Mouse (Mus musculus) neural tube, embryonic 14.5 days (tissue): ENCODE measurements around the gene Pacsin2. TPM values are rescaled to one million over a fixed set of nuclear protein-coding genes. Genes with fewer than 3 reads are reported as not detected.
"Not testable (repeated sequence)": the region's sequence is repeated elsewhere in the genome, so short reads cannot be mapped to it uniquely, and the experiment has no call there.

Source experiments
- ATAC-seq: fragments of 200-750 bp; cut with Nextera tagmentation; 2 replicates; pipeline ENCODE4 v1.8.0; 2017; ENCODE audit warnings: low read depth, mild to moderate bottlenecking, moderate TSS enrichment, moderate library complexity
- H3K27ac ChIP-seq: fragments of 300-500 bp; sonication (generic); 2 replicates; pipeline ENCODE4 v1.5.1; 2014; ENCODE audit warnings: low read depth, mild to moderate bottlenecking, control low read depth, low read length, moderate library complexity, mixed read lengths
- H3K27me3 ChIP-seq: fragments of 300-500 bp; sonication (generic); 2 replicates; pipeline ENCODE4 v1.6.1; 2014; ENCODE audit warnings: low read length; ENCODE audit not compliant: control insufficient read depth, insufficient read depth
- H3K36me3 ChIP-seq: fragments of 300-500 bp; sonication (generic); 2 replicates; pipeline ENCODE4 v1.6.1; 2014; ENCODE audit warnings: low read length, mixed read lengths; ENCODE audit not compliant: control insufficient read depth, insufficient read depth
- H3K4me1 ChIP-seq: fragments of 300-500 bp; sonication (generic); 2 replicates; pipeline ENCODE4 v1.6.1; 2014; ENCODE audit warnings: low read length; ENCODE audit not compliant: control insufficient read depth, insufficient read depth
- H3K4me2 ChIP-seq: fragments of 300-500 bp; sonication (generic); 2 replicates; pipeline ENCODE4 v1.6.1; 2014; ENCODE audit warnings: mild to moderate bottlenecking, low read depth, low read length, control low read depth
- H3K4me3 ChIP-seq: fragments of 300-500 bp; sonication (generic); 2 replicates; pipeline ENCODE4 v1.5.1; 2014; ENCODE audit warnings: low read depth, low read length, control low read depth, mixed read lengths
- H3K9ac ChIP-seq: fragments of 300-500 bp; sonication (generic); replicated peaks from 2 replicates; pipeline ENCODE4 v1.6.1; 2014; ENCODE audit warnings: low read depth, mild to moderate bottlenecking, control low read depth, low read length, mixed read lengths
- H3K9me3 ChIP-seq: fragments of 300-500 bp; sonication (generic); 2 replicates; pipeline ENCODE4 v1.6.1; 2016; ENCODE audit warnings: low read length; ENCODE audit not compliant: control insufficient read depth
- WGBS: fragments of 180-500 bp; shearing (Covaris S2); extraction: QIAGEN DNeasy Blood & Tissue Kit; methylation state at CpG from one replicate; pipeline ENCODE4 v1.1.7; 2014; 5-methylcytosine and 5-hydroxymethylcytosine counted together
- polyA plus RNA-seq: library from polyadenylated mRNA; unstranded; fragments of >200 nt; fragmentation: Nextera tagmentation; extraction: Ambion mirVana; gene quantifications from 2 replicates; pipeline ENCODE4 v1.2.1, GENCODE M21; 2014

Pacsin2 gene
- polyA plus RNA-seq, 1 experiment from 2014 or later, result 17.4 TPM

DNA sequence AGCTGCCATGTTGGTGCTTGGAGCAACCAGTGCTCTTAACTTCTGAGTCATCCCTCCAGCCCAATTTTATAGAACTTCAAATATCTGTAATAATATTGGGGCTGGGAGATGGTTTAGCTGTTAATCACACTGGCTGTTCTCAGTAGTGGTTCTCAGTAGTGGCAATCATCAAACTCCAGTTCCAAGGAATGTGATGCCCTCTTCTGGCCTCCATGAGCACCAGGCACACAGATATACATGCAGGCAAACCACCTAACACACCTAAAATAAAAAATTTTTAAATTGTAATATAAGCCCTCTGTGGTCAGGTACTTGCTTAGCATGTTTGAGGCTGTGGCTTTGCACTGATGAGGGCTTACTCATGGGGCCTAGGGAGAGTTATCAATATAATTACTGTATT lies 98.7 kb downstream of the Pacsin2 start:
- no peak for ATAC-seq

DNA sequence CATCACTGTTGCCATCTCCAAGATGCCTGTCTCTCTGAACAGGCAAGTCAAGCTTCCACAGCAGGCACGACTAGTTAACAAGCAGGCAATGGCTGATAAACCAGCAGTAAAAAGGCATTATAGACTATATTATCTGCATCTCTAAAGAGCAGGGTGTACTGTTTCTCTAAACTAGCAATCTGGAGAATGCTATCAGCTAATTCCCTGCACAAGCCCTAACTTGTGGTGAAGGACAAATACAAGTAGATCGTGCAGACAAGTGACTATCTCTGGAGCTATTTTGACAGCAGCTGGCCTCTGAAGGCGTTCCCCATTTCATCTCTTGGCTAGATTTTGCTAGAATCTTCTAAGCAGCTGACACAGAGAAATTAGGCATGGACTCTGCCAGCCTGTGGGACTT lies 100.2 kb downstream of the Pacsin2 start:
- no peaks in the 10 kb centered on the region for H3K27me3 ChIP-seq
- H3K36me3 ChIP-seq, result no peaks in the 10 kb centered on the region
- 71% methylated on average over 3 of the region's 3 CpGs for WGBS
- H3K9me3 ChIP-seq, result no peaks in the 10 kb centered on the region
- no peak overlapping the region for H3K9ac ChIP-seq
- no peaks in the 10 kb centered on the region for H3K4me1 ChIP-seq
- H3K4me2 ChIP-seq, result no peak overlapping the region
- ATAC-seq, result no peak
- no peak overlapping the region for H3K27ac ChIP-seq
- H3K4me3 ChIP-seq, result no peak overlapping the region

More for the DNA sequence above, 98.7 kb downstream of the Pacsin2 start:
- H3K4me3 ChIP-seq, result no peak overlapping the region
- no peaks in the 10 kb centered on the region for H3K36me3 ChIP-seq
- H3K4me1 ChIP-seq, result no peaks in the 10 kb centered on the region
- H3K9ac ChIP-seq, result no peak overlapping the region
- H3K27me3 ChIP-seq, result no peaks in the 10 kb centered on the region
- no peaks in the 10 kb centered on the region for H3K9me3 ChIP-seq
- no peak overlapping the region for H3K4me2 ChIP-seq
- no peak overlapping the region for H3K27ac ChIP-seq

DNA sequence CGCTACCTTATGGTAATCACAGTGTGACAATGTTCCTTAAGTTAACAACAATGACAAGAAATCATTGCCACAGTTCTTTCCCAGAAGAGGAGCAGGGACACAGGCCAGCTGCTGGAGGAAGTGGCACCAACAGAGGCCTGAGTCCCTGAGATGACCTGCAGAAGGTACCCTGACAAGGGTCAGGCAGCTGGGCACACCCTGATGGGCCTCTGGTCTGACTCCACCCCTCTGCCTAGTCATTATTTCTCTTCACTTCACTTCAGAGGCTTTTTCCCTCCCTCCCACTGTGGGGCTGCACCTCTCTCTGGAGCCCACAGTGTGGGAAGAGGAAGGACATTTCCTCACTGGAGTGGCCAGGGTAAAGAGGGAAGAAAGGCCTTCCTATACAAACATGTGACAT lies 101.6 kb downstream of the Pacsin2 start:
- 86% methylated on average over 1 of the region's 1 CpGs for WGBS
- not testable (repeated sequence) for ATAC-seq

DNA sequence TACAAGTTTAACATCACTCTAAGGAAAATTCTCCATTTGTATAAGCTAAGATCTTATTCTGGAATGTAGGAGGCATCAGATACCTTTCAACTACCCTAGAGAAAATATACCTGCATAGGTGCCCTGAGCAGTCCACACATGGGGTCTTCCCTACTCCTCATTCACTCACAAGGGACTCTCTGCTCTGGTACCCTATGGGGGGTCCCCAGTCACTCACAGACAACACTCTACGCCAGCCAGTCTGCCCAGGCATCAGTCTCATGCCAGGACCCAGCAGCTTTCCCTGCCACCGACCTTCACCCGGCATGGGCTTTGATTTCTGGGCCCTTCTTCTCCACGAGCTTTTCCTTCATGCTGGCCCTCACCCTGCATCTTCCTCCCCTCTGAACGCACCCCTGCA lies 103.5 kb downstream of the Pacsin2 start:
- H3K9me3 ChIP-seq, H3K4me1 ChIP-seq, H3K36me3 ChIP-seq, H3K27me3 ChIP-seq, H3K4me3 ChIP-seq, H3K27ac ChIP-seq, H3K4me2 ChIP-seq, ATAC-seq, H3K9ac ChIP-seq: not testable (repeated sequence)
- 53% methylated on average over 5 of the region's 5 CpGs for WGBS

More for the DNA sequence above, 101.6 kb downstream of the Pacsin2 start:
- not testable (repeated sequence) for H3K36me3 ChIP-seq, H3K4me2 ChIP-seq, H3K9me3 ChIP-seq, H3K9ac ChIP-seq, H3K4me3 ChIP-seq, H3K27me3 ChIP-seq, H3K27ac ChIP-seq, H3K4me1 ChIP-seq

GRCm38 (mm10) chr15:83360140-83360539 lies 104.3 kb downstream of the Pacsin2 start:
- no peak overlapping the region for H3K27ac ChIP-seq
- no peak for ATAC-seq
- WGBS, result 80% methylated on average over 3 of the region's 3 CpGs
- H3K4me2 ChIP-seq, result no peak overlapping the region
- H3K9me3 ChIP-seq, result no peaks in the 10 kb centered on the region
- H3K4me1 ChIP-seq, result no peaks in the 10 kb centered on the region
- no peak overlapping the region for H3K9ac ChIP-seq
- no peaks in the 10 kb centered on the region for H3K36me3 ChIP-seq
- no peak overlapping the region for H3K4me3 ChIP-seq
- no peaks in the 10 kb centered on the region for H3K27me3 ChIP-seq

- H3K4me2 ChIP-seq, result no peak overlapping the region
- ATAC-seq, result no peak
- H3K9me3 ChIP-seq, result no peaks in the 10 kb centered on the region
- H3K27me3 ChIP-seq, result no peaks in the 10 kb centered on the region
- H3K36me3 ChIP-seq, result no peaks in the 10 kb centered on the region
- 88% methylated on average over 1 of the region's 1 CpGs for WGBS
- no peak overlapping the region for H3K4me3 ChIP-seq
- no peak overlapping the region for H3K27ac ChIP-seq
- H3K9ac ChIP-seq, result no peak overlapping the region
- no peaks in the 10 kb centered on the region for H3K4me1 ChIP-seq
These were observed 105.9 kb downstream of the Pacsin2 start for GRCm38 (mm10) chr15:83358476-83358875.

DNA sequence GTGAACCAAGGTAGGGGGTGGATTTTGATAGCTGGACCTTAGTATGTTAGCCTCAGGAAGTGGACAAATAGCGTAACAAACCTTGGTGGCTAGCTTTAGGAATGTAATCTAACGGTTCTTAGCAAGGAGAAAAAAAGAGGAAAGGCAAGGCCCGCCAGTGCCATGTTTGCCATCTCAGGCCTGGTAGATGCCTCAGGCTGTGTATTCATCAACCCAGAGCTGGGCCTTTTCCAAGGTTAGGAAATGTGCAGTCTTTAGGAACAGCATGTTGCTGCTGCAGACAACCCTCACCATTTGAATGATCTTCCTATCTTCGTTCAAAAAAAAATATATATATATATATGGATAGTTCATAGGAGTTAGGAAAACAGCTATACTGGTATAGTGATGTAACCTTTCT lies 112.9 kb downstream of the Pacsin2 start:
- H3K27ac ChIP-seq, result no peak overlapping the region
- ATAC-seq, result no peak
- H3K9ac ChIP-seq, result no peak overlapping the region
- peaks cover 7% of the 10 kb centered on the region; the same call in 1 of the 2 replicates for H3K4me1 ChIP-seq
- H3K9me3 ChIP-seq, result no peaks in the 10 kb centered on the region
- no peak overlapping the region for H3K4me2 ChIP-seq
- 0 out of 2 replicates have a peak, but pooled peaks cover 3% of the 10 kb centered on the region for H3K27me3 ChIP-seq
- 98% methylated on average over 4 of the region's 4 CpGs for whole genome bisulfite sequencing
- H3K36me3 ChIP-seq, result no peaks in the 10 kb centered on the region
- H3K4me3 ChIP-seq, result no peak overlapping the region

- Histone ChIP-seq H3K9me3 (no peaks in the 10 kb centered on the region), H3K36me3 (no peaks in the 10 kb centered on the region), H3K9ac (no peak overlapping the region; the same call in 1 of the 2 replicates), H3K4me3 (no peak overlapping the region), H3K4me2 (peak overlapping the region; percentile 94; the same call in 1 of the 2 replicates), H3K27me3 (0 out of 2 replicates have a peak, but pooled peaks cover 3% of the 10 kb centered on the region), H3K4me1 (peaks cover 7% of the 10 kb centered on the region; the same call in 1 of the 2 replicates), H3K27ac (no peak overlapping the region)
- ATAC-seq, result no peak
- WGBS, result 61% methylated on average over 2 of the region's 2 CpGs
These were observed 113.5 kb downstream of the Pacsin2 start for GRCm38 (mm10) chr15:83350859-83351258.

- ATAC-seq, result peak; percentile 94
- Histone ChIP-seq H3K36me3 (no peaks in the 10 kb centered on the region), H3K27me3 (0 out of 2 replicates have a peak, but pooled peaks cover 3% of the 10 kb centered on the region), H3K4me1 (peaks cover 7% of the 10 kb centered on the region; the same call in 1 of the 2 replicates), H3K27ac (peak within 1 kb of the TSS; percentile 78), H3K4me2 (peak within 1 kb of the TSS; percentile 94), H3K4me3 (peak within 1 kb of the TSS; percentile 81), H3K9me3 (no peaks in the 10 kb centered on the region), H3K9ac (peak within 1 kb of the TSS; percentile 84)
- under 1% methylated on average over 60 of the region's 60 CpGs for whole genome bisulfite sequencing
These were observed 114.3 kb downstream of the Pacsin2 start, which contains the start of gene Arfgap3 for GRCm38 (mm10) chr15:83349954-83350711. TSS of gene Arfgap3 (minus strand) at chr15:83350247.
